Mouse (Mus musculus) lung, adult 2 months (tissue): ENCODE data around the gene Gpld1.

ENCODE experiments used
- CTCF ChIP-seq: fragments of 200-500 bp; IDR thresholded peaks from 2 replicates; pipeline ENCODE4 v1.5.1; 2011; ENCODE audit warnings: mild to moderate bottlenecking, low read length, control low read depth; ENCODE audit not compliant: insufficient read depth
- POLR2A ChIP-seq: fragments of 200-500 bp; IDR thresholded peaks from 2 replicates; pipeline ENCODE4 v1.6.1; 2011; ENCODE audit warnings: low read depth, mild to moderate bottlenecking, control low read depth, low read length, borderline replicate concordance; ENCODE audit errors: extremely low read depth

GRCm38 (mm10) chr13:24958671-24959070 lies 15.7 kb downstream of the Gpld1 start:
- TF ChIP-seq CTCF (no peak), POLR2A (no peak)
